Mouse (Mus musculus) gastrocnemius, postnatal 36 days (tissue): ENCODE measurements at regions not wholly inside any gene's neighbourhood (a gene's known extent, or its start where the extent isn't known, plus 50 kb on each side); places are given as distances from the start of the nearest gene placed in this dataset.

Source experiments
- DNase-seq, 2 experiments: peaks; one replicate each; pipeline ENCODE4 v3.0.0; 2022
- intact Hi-C: fragments of 180-260 bp; cut with DNase I; formaldehyde crosslinking; loops from one replicate; pipeline ENCODE4 v1.15.1; 2025

- intact Hi-C loops: no loop called here
- DNase-seq: no peak
Observed at GRCm38 (mm10) chr10:96545312-96545711, 71.5 kb upstream of the Btg1 start.

- DNase-seq: no peak
- intact Hi-C loops: no loop called here
Observed at GRCm38 (mm10) chr10:96545761-96546388, 70.9 kb upstream of the Btg1 start.

DNA sequence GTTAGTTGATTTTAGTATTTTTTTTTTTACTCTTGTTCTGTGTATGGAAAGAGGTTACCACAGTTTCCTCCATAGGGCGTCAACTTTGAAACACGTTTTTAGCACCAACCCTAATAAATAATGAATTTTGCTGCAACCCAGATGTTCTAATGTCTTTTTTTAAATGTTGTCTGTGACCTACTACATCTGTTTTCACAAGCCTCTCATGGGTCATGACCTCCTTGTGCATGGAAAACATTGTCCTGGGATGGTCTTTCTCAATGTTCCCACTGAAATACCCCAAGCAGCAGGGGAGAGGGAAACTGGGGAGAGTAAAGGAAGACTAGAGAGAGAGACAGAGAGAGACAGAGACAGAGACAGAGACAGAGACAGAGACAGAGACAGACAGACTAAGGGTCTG lies 67.2 kb upstream of the Btg1 start:
- no peak for DNase-seq
- intact Hi-C loops: no loop called here

- intact Hi-C loops: no loop called here
Observed at GRCm38 (mm10) chr10:96550266-96550665, 66.5 kb upstream of the Btg1 start.

GRCm38 (mm10) chr10:96557336-96557735 lies 59.5 kb upstream of the Btg1 start:
- intact Hi-C loops: no loop called here

More at GRCm38 (mm10) chr10:96550266-96550665, 66.5 kb upstream of the Btg1 start:
- no peak for DNase-seq

GRCm38 (mm10) chr10:96565343-96565742 lies 51.5 kb upstream of the Btg1 start:
- intact Hi-C loops: no loop called here

More at GRCm38 (mm10) chr10:96557336-96557735, 59.5 kb upstream of the Btg1 start:
- no peak for DNase-seq

More at GRCm38 (mm10) chr10:96565343-96565742, 51.5 kb upstream of the Btg1 start:
- DNase-seq: no peak
